Mouse (Mus musculus) heart, postnatal 25 days (tissue): ENCODE measurements around the gene Zfp799. TPM values are rescaled to one million over a fixed set of nuclear protein-coding genes. Genes with fewer than 3 reads are reported as not detected.
"Not testable (repeated sequence)": the region's sequence is repeated elsewhere in the genome, so short reads cannot be mapped to it uniquely, and the experiment has no call there.

Experiments used
- DNase-seq: peaks from one replicate; pipeline ENCODE4 v3.0.0; 2022; ENCODE audit warnings: low spot score
- intact Hi-C: fragments of 180-260 bp; cut with DNase I; formaldehyde crosslinking; loops from one replicate; pipeline ENCODE4 v1.15.1; 2025
- total RNA-seq, 2 experiments: library from RNA; stranded (reverse); gene quantifications; 2 replicates each; pipeline ENCODE4 v1.2.3; 2021

Gene Zfp799
- 10 to 100 TPM; 10.4 to 14.2 TPM for total RNA-seq

DNA sequence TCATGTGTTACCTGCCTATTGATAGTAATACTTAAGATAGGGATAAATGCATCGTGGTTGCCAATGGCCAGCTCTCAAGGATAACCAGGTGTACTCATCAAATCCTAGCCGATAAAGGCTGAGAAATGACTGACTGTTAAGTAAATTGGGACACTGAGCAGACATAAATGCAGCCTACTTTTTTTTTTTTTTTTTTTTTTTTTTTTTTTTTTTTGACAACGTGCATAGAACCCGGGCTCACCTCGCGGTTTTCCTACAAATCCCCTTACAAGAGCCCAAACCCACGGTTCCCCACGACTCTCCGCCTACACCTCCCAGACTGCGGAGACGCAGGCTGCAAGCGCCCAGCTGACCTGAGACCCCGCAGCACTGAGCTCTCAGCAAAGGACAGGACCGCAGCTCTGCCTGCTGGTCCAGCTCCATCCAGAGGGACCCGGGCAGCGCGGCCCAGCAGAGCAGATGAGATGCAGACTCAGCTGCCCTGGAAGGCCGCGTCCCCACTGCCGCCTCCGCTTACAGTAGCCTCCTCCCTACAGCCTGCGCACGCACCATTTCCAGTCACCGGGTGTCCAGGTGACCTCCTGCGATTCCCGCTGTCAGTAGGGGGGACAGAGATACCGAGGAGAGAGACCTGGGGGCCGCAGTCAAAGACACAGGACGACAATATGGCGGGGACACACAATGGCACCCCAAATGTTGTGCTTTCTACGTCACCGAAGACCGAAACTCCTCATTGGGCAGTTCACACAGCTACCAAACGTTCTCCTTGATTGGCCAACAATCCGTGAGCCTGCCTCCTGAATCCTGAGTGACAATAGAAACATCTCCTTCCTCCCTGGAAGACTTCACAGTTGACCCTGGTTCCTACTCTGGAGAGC lies at the start of gene Zfp799:
Zfp799 (minus strand) TSS at position 722 of the 878 bp plus-strand sequence.
- intact Hi-C loops: loop anchor here (5.0 kb wide), 1 partner anchor 42 kb away; the partner anchor contains the start of gene Zfp871
- peak; percentile 68 for DNase-seq

DNA sequence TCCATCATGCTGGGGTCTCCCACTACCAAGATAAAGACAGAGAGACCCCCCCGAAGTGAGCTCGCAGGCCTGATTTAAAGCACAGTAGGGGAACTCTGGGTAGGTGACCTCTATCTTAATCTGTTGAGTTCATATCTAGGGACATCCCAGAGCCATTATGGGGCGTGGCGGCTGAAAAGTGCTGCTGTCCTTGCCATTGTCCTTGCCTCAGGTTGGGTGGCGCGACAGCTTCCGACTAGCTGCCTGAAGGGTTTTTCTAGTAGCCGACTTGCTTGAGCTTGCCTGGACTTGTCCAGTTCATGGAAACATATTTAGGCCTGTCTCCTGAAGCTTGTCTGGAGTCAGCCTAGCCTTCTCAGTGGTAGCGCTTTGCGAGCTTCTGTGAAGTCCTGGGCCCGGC lies 48.7 kb upstream of the Zfp799 start:
- DNase-seq: no peak
- intact Hi-C loops: loop anchor here (10.0 kb wide), 1 partner anchor 224 kb away; the partner anchor contains the start of gene Cyp4f40

DNA sequence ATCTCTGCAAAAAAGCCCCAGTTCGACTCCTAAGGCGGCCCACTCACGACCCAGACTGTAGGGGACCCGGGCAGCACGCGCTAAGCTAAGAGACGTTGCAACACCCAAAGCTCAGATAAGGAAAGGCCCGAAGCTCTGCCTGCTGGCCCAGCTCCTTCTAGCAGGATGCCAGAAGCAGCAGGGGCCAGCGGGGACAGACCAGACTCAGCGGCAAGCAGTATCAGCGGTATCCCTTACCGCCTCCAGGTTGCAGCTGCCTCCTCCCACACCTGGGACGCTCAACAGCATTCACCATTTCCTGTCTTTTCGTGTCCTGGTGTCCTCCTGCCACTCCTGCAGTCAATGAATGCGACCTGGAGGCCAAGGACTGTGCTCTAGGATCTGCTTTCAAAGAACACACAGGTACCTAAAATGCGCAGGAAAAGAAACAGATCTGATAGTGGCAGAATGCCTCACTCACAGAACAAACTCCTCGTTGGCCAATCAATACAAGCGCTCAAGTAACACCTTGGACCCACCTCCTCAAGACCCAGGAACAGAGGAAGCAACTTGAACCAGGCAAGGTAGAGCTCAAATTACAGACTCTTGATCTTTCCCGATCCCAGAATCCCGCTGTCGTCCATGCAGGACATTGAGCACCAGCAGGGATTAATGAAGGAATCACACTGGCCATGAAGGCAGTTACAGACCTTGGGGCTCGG lies 47.6 kb upstream of the Zfp799 start:
- intact Hi-C loops: loop anchor here (10.0 kb wide), 1 partner anchor 223 kb away; the partner anchor contains the start of gene Cyp4f40
- DNase-seq: no peak

DNA sequence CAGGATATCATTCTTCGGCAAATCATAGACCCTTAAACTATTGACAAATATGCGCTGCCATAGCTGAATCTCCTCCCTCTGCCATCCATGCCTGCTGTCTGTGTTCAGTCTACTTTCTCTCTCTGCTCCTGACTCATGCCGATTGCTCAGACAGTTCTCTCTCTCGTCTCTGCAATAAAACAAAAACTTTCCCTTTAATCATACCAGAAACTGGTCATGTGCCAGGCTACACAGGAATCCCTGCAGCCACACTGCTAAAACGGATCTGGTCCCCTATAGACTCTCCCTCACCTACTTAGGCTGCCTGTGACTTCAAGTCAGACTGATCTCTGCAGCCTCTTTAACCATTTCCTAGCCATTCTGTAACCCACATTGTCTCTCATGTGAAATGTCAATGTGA lies 42.6 kb upstream of the Zfp799 start:
- no peak for DNase-seq
- intact Hi-C loops: loop anchor here (10.0 kb wide), 1 partner anchor 218 kb away; the partner anchor contains the start of gene Cyp4f40

DNA sequence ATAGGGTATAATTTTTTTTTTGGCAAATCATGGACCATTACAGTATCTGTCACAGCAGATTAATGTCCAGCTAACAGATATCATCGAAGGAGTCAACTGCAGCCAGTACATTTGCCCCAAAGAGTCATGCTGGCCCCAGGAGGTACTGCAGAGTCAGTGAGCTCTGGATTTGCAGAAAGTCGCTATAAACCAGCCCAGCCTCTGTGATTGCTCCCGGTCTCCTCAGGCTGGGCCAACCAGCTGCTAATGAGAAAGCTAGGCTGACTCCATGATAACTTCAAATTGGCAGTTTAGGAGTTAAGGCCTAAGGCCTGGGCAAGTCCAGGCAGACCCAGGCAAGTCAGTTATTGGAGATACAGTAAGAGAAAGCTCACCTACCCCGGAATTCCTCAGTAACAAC lies 42.0 kb upstream of the Zfp799 start:
- intact Hi-C loops: loop anchor here (10.0 kb wide), 1 partner anchor 217 kb away; the partner anchor contains the start of gene Cyp4f40

DNA sequence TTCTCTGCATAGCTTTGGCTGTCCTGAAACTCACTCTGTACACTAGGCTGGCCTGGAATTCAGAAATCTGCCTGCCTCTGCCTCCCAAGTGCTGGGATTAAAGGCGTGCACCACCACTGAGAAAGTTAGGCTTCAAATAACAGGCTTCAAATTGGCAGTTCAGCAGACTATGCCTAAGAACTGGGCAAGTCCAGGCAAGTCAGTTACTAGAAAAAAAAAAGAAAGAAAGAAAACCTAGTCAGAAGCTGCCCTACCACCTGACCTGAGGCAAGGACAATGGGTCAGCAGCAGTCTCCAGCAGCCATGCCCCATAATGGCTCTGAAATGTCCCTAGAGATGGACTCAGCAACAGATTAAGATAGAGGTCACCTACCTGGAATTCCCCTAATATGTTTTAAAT lies 41.4 kb upstream of the Zfp799 start:
- no peak for DNase-seq
- intact Hi-C loops: loop anchor here (10.0 kb wide), 1 partner anchor 217 kb away; the partner anchor contains the start of gene Cyp4f40

More for the DNA sequence above, 42.0 kb upstream of the Zfp799 start:
- DNase-seq: no peak

DNA sequence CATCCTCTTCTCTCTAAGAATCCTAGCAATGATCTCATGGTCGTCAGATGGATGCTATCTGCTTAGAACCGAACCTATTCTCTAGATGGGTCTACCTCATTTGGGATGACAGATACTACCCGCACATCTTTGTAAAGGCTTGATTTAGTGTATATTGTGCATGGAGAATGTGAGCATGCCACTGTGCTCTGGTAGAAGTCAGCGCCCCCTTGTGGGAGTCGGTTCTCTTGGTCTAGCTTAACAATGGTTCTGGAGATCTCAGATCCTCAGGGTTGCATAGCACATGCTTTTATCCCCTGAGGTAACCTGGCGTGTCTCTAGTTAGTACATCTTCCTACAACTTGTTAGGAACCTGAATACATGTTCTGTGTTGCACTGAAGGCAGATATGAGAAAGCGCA lies 37.2 kb upstream of the Zfp799 start:
- intact Hi-C loops, DNase-seq: not testable (repeated sequence)

DNA sequence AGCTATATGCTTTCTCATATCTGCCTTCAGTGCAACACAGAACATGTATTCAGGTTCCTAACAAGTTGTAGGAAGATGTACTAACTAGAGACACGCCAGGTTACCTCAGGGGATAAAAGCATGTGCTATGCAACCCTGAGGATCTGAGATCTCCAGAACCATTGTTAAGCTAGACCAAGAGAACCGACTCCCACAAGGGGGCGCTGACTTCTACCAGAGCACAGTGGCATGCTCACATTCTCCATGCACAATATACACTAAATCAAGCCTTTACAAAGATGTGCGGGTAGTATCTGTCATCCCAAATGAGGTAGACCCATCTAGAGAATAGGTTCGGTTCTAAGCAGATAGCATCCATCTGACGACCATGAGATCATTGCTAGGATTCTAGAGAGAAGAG lies 26.7 kb upstream of the Zfp799 start:
- not testable (repeated sequence) for DNase-seq
- intact Hi-C loops: loop anchor here (5.0 to 10.0 kb wide), 2 partner anchors 91 to 122 kb away; partner anchors contain the start of gene Cyp4f13

DNA sequence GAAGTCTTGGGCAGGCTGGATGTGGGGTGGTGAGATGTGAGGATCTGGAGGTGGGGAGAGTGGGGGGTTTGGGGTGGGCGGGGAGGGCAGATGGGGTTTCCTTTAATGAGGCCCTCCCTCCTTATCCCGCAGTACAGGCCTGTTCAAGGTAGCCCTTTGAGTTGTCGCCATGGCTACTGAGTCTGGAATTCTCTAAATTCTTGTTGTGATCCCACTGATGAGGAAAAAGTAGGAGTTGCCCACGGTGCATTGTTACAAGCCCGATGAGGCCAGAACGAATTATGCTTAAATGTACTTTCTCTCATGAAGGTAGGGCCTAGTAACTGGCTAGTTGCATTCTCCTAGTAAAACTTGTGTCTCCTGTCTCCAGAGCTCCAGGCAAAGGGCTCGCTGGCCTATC lies 21.5 kb upstream of the Zfp799 start:
- no peak for DNase-seq
- intact Hi-C loops: loop anchor here (10.0 kb wide), 1 partner anchor 117 kb away; no protein-coding TSS in a partner anchor

DNA sequence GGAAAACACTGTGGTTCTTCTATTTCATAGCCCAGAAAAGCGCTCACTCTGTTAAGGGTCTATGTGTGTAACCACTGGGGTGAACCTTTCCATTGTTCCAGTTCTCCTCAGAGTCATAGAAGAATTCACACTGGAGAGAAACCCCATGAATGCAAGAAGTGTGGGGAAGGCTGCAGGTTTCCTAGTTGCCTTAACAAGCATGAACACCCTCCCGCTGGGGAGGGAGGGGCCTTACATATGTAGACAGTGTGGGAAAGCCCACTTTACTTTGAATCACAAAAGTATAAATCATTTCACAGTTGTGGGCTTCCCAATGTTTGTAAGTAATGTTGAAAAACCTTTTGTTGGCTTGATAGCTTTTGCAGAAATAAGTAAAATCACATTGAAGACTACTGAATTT lies 11.3 kb upstream of the Zfp799 start:
- intact Hi-C loops: no loop called here
- no peak for DNase-seq

DNA sequence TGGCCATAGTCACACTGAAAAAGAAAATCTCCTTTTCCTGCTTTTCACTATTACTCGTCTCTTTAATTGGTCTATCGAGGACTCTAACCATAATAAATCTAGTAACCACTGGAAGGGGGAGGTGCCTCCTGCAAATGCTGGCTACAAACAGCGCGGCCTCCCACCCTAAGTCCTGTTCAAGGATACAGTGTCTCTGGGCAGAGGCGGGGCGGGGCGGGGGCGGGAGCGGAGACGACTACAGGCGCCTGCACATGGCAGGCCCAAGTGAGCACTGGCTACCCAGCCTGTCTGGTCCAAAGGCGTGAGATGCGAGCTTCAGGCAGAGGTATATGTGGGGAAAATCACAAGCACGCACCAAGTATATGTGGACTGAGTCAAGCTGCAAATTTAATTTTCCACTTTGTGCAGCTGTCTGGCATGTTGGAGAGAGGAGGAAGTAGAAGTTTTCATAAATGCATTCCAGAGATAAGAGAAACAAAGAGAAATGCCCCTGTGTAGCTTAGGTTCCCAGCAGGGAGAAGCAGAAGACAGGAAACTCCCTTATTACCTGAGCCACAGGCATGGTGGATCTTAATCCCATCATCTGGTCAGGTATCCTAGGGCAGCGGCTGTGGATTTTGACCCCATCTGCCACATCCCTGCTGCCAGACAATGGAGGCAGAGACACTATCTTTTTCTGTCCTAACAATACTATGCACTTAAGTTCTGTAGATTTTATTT lies 9.2 kb upstream of the Zfp799 start:
- DNase-seq: no peak
- intact Hi-C loops: no loop called here

DNA sequence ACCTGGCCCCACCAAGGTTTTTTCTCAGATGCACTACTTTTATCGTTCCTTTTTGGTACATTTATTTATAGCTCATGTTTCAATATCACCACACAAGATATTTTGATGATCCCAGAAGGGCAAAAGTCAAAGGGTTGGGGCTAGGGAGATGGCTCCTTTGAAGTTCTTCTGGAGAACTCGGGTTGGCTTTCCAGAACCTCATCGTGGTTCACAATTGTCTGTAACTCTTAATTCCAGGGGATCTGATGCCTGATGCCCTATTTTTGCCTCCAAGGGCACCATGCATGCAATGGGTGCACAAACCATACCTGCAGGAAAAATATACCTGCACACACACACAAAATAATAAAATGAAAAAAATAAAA lies 339 bp upstream of the Zfp799 start:
- DNase-seq: no peak

DNA sequence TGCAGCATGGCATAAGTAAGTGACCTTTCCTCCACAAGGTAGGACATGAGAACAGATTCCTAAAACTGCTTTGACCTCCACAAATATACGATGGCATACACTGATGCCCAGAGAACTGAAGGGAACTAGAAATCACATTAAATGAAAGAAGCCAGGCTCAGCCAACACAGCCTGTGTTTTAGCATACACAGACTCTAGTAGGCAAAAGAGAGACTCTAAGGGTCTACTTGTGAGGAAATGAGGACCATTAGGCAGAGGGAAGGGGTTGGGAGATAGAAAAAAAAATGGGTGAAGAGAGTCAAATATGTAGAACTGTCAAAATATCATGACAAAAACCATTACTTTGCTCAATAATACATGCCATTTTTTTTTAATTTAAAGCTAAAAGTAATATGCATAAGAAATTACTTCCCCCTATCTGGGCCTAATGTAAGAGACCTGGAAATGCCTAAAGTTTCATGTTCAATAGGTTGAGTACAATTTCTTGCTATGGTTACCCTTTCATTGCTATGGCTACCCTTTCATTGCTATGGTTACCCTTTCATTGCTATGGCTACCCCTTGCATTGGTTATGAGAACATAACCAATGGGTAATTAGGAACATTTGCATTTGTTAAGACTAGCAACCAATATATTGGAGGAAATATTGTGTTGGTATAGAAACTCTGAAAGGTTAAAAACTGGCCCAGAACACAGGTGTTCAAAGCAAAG lies 13.8 kb downstream of the Zfp799 start:
- no peak for DNase-seq
- intact Hi-C loops: no loop called here

More for the DNA sequence above, 339 bp upstream of the Zfp799 start:
- intact Hi-C loops: loop anchor here (5.0 kb wide), 1 partner anchor 43 kb away; the partner anchor contains the start of gene Zfp871

DNA sequence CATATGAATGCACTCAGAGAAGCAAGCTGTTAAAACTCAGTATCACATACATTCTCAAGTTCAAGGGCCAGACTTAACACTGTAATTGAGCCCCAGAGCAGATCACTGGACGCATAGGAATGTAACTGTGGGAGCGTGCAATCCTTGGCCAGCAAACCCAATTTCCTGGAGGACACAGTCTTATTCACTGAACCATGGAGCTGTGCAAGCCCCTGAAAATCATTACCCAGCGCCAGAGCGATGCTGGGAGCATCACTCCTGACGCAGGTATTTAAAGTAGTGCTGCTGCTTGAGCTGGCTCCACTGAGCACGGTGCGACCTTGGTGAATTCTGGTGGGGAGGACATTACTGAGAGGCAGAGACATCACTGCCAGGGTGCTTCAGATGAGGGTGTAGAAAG lies 15.9 kb downstream of the Zfp799 start:
- intact Hi-C loops: no loop called here

DNA sequence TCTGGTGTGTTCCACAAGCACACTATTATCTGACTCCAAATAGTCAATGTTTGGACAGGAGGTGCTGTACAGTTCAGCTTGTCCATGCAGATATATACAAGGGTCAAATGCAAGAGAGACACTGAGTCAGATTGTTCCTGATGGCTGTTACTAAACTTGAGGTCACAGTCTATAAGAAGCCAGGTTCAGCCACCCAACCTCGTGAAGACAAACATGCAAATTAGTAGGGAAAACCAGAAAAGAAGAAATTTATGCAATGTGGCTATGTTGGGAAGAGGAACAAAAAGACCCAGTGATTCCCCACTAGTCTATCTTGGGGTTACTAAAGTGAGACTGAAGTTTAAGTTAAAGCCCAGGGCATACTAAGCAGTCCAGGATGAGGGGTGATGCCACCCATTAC lies 19.4 kb downstream of the Zfp799 start:
- intact Hi-C loops: no loop called here

More for the DNA sequence above, 15.9 kb downstream of the Zfp799 start:
- DNase-seq: no peak

DNA sequence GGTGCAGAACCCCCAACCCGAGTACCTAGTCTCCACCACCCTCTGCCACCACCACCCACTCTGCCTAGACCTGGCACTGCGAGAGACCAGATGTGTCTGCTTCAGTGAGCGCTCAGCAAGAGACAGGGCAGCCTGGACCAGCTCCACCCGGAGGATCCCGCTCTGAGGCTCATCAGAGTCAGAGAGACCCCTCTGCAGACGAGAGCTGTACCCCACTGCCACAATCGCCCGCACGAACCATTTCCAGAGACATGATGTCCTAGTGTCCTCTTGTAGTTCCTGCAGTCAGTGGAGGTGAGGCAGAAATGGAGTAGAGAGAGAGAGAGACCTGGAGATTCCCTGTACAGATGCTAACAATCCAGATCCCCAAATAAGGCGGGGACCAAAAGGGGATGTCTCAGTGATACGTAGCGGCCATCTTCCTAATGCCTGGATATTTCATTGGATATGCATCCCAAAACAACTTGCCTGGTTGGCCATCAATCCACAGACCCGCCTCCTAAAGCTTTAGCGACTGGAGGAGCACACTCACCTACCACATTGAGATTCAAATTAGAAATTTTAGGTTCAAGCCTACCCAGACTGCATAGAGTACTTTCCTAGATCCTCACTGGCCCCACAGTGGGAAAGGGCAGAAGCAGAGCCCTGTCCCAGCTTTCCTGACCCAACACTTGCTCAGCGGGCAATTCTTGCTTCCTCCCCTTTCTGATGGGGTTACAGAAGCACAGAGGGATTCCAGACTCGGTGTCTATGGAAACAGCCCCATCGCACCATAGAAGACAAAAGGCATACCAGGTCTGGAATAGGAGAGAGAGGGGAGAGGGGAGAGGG lies 20.3 kb downstream of the Zfp799 start, which contains the start of gene Zfp811:
Zfp811 (minus strand) TSS at position 388 of the 831 bp plus-strand sequence.
- intact Hi-C loops: no loop called here
- DNase-seq: no peak

More for the DNA sequence above, 19.4 kb downstream of the Zfp799 start:
- no peak for DNase-seq

DNA sequence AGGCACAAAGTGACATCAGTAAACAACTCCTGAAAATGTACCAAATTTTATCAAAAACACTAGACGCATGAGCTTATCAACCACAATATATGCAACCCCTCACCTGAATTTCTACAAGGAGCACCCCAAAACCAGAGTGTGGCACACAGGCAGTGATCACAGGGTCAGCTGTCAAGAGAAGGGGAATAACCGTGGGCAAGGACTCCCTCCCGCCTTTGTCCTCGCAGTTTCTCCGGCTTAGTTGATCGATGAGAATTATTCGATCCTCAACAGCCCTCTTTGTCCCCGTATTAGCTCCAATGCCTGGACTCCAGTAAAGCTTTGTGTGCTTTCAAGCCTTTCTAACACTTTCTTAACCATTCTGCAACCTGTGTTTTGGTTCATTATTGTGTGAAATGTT lies 21.1 kb downstream of the Zfp799 start:
- intact Hi-C loops: no loop called here
- no peak for DNase-seq

DNA sequence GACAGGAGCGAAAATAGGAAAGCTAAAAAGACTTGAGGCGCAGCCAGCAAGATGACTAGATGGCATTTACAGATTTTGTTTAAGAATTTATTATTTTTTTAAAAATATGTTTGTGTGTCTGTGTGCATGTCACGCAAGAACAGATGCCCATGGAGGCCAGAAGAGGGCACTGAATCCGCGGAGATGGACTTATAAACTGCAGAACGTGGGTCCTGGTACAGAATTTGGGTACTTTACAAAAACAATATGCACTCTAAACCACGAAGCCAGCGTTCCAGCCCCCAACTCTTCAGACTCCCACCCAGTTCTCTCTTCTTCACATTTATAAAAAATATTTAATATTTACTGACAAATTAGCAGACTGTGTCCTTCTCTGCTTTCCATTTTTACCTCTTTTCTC lies 40.8 kb downstream of the Zfp799 start:
- DNase-seq: no peak
- intact Hi-C loops: loop anchor here (5.0 kb wide), 1 partner anchor 43 kb away; the partner anchor contains the start of gene Zfp799
